Mouse (Mus musculus) gastrocnemius, postnatal 25 days (tissue): Measurements from ENCODE around the gene Unc93b1. TPM values are rescaled to one million over a fixed set of nuclear protein-coding genes. Genes with fewer than 3 reads are reported as not detected.
A peak's percentile ranks its signal among the peaks of the same experiment; 100 is the strongest.

Experiments used
- DNase-seq: peaks from one replicate; pipeline ENCODE4 v3.0.0; 2022
- total RNA-seq, 2 experiments: library from RNA; stranded (reverse); gene quantifications; 1 replicate in 1 of 2; 2 replicates in 1 of 2; pipeline ENCODE4 v1.2.3; 2021

Unc93b1 gene
- total RNA-seq, 2 experiments from 2014 or later, result 8.4 to 10.2 TPM

- no peak for DNase-seq
These were observed 48.7 kb downstream of the Unc93b1 start for GRCm38 (mm10) chr19:3983527-3984200.

DNA sequence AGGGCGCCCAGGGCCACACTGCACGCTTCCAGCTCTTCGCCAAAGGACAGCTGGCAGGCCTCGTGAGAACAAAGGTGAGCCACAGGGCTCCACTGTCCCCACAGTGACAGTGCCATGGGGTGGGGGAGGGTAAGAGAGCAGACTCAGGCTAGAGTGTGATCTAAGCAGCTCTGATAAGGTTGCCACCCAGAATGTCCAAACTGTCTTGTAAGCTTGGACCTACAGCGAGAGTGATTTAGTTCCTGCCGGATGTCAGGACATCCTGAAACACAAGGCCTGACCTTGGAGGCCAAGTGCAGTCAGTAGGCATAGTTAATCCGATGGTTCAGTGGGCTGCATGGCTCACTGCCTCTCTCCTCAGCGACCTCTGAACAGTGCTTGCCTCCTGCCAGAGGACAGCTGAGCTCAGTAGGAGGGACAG, 50.3 kb downstream of the Unc93b1 start:
- DNase-seq, result no peak

GRCm38 (mm10) chr19:3986334-3986733, 51.3 kb downstream of the Unc93b1 start, which contains the start of gene Acy3:
Acy3 (plus strand) TSS chr19:3986570.
- peak; percentile 84 for DNase-seq

- DNase-seq, result no peak
These were observed 53.1 kb downstream of the Unc93b1 start for GRCm38 (mm10) chr19:3988066-3988465.

- no peak for DNase-seq
These were observed 53.8 kb downstream of the Unc93b1 start for GRCm38 (mm10) chr19:3988750-3989149.

DNA sequence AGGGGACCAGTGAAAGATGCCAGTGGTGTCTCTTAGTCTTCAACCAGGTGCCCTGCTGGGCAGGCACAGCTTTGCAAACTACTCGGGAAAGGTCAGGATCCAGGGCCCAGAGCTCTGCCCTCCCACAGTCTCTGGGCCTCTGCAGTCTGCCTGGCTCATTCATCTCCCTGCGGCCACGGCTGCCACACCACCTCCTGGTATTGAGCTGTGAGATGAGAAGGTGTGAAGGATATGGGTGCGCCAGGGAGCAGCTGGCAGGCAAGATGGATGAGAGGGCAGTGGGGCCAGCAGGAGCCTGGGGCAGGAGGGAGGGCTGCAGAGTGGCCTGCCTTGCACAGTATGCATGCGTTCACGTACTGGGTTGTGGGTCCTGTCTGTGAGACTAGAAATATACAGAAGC, 55.8 kb downstream of the Unc93b1 start:
- DNase-seq, result peak; percentile 59

DNA sequence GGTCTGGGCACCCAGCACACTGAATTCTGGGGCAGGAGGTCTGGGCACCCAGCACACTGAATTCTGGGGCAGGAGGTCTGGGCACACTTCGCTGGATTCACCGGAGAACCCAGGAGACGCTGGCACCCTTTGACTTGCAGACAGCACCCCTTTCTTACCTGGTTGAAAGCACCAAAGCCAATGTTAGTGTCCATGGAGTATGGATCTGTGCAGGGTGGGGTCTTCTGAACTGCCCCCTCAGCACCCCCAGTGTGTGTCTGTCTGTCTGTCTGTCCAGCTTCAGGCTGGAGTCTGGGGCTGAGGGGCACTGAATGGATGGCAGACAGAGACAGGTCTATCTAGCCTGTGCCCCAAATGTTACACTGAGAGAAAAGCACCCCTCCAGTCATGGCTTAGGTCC, 56.6 kb downstream of the Unc93b1 start:
- no peak for DNase-seq

GRCm38 (mm10) chr19:3991966-3992365, 57.0 kb downstream of the Unc93b1 start:
- no peak for DNase-seq

DNA sequence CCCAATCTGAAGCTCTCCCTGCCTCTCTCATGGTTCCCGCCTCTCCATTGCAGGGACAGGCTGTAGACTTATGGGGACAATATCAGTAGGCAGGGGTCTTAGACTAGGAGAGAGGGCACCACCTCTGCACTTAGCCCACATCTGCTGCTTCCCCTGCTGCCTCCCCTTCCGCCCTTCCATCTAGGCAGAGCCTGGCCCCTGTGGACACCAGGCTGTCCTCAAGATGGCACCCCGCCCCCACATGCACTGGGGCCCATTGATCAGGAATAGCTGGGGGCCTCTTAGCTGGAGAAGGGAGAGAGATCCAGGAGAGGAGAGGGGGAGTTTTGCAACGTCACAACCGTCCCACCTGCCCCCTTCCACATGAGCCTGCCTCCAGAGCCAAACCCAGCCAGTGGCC, 57.4 kb downstream of the Unc93b1 start, which contains the start of gene Tbx10:
Gene Tbx10, plus strand, starts transcription at position 337 of the 400 bp plus-strand sequence.
- no peak for DNase-seq

DNA sequence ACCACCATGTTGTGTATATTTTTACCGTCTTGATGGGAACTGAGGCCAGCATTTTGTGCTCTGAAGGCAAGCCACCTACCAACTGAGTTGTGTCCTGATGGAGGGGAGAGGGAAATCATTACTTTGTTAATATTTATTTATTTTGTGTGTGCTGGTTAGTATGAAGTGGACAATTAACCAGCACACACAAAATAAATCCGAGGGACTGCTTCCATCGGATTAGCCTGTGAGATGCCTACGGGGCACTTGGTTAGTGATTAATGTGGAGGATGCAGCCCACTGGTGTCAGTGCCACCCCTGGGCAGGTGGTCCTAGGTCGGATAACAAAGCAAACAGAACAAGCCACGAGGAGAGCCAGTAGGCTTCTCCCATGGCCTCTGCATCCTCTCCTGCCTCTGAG, 59.9 kb downstream of the Unc93b1 start:
- no peak for DNase-seq

DNA sequence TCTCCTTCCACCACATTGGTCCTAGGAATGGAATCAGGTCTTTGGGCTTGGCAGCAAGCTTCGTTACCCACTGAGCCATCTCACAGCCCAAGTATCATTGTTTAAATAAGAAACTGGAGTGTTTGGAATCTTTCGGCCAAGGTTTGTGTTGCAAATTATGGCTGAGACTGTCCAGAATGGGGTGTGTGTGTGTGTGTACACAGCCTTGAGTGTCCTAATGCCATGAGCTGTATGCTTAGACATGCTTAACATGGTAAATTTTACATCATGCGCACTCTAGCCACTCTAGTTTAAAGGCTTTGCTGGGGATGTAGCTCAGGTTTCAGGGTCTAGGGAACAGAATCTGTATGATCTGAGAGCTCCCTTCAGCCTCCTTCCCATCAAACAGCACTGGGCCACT, 60.5 kb downstream of the Unc93b1 start:
- DNase-seq, result no peak

DNA sequence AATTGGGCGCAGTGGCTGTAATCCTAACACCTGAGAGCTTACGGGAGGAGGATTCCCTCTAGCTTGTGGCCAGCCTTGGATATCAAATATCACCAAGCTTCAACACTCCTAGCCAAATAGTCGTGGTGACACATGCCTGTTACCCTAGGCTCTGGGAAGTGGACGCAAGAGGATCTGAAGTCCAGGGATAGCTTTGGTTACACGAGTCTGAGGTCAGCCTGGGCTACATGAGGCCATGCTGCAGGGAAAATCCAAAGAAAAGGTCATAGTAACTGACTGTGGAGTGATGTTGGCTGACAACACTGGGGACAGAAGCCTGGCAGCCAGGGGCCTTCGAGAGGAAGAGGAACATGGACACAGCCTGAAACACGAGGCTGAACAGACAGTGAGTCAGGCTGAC, 61.1 kb downstream of the Unc93b1 start:
- DNase-seq, result no peak

DNA sequence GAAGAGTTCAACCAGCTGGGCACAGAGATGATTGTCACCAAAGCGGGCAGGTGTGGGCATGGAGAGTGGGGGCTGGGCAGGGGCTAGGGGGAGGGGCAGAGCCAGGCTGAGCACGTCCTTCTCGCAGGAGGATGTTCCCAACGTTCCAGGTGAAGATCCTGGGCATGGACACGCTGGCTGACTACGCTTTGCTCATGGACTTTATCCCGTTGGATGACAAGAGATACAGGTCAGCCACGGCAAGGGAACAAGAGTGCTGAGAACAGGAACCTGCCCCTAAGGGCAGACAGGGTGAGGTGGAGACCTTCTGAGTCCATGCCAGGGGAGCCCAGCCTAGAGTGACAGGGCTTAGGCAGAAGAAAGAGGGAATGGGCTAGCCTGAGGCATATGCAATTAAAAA, 61.8 kb downstream of the Unc93b1 start:
- DNase-seq, result no peak

DNA sequence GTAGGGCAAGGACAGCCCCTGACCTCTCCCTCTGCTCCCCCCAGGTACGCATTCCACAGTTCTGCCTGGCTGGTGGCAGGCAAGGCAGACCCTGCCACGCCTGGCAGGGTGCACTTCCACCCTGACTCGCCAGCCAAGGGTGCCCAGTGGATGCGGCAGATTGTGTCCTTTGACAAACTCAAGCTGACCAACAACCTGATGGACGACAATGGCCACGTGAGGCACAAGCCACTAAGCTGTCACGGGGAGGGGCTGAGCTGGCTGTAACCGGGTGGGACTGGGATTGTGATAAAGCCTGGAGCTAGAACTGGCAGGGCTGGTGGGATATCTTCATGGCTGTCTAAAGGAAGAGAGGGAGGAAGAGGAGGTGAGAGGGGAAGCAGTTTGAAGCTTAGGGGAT, 62.2 kb downstream of the Unc93b1 start:
- no peak for DNase-seq

DNA sequence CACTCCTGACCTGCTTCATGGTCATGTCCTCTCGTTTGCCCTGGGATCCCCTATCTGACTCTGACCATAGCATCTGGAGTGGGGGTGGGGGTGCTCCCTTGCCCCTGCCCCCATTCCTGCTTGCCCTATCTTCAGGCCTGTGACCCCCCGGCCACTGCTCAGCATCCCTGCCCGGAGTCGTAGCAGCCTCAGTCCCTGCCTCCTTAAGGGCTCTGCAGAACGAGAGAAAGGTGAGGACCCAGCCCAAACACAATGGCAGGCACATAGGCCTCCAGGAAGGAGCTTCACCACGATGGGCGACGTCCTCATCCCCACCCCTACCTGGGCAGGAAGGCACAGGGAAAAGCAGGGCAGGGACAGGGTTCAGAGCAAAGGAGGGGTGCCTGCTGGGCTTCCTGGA, 63.3 kb downstream of the Unc93b1 start:
- DNase-seq, result no peak

Other genes with a start within 250 kb of the Unc93b1 start
- 10 to 100 TPM; 24.6 to 28.2 TPM for gene Lrp5, start 248.6 kb upstream of the Unc93b1 start, total RNA-seq
- 10 to 100 TPM; 10.8 to 12.6 TPM for gene 1810055G02Rik, start 226.9 kb upstream of the Unc93b1 start, total RNA-seq
- 10 to 100 TPM; 19.1 to 20.2 TPM for gene Kmt5b, start 167.8 kb upstream of the Unc93b1 start, total RNA-seq
- gene Chka, start 83.4 kb upstream of the Unc93b1 start, total RNA-seq, result 1 to 10 TPM; 1.8 to 2.3 TPM
- 1 to 10 TPM; 5.2 to 7.0 TPM for gene Tcirg1, start 28.1 kb upstream of the Unc93b1 start, total RNA-seq
- gene Ndufs8, start 22.4 kb upstream of the Unc93b1 start, total RNA-seq, result 100 to 1,000 TPM; 260 to 277 TPM
- gene Aldh3b1, start 5.4 kb upstream of the Unc93b1 start, total RNA-seq, result 1 to 10 TPM; 1.4 to 1.7 TPM
- not detected for gene Aldh3b3, start 23.5 kb downstream of the Unc93b1 start, total RNA-seq
- 1 to 10 TPM in 1 of 2 experiments, not detected in 1; 1.0 TPM for gene Aldh3b2, start 37.1 kb downstream of the Unc93b1 start, total RNA-seq
- 1 to 10 TPM; 1.7 to 2.7 TPM for gene Acy3, start 51.4 kb downstream of the Unc93b1 start, total RNA-seq
- not detected for gene Tbx10, start 57.6 kb downstream of the Unc93b1 start, total RNA-seq
- gene Nudt8, start 65.4 kb downstream of the Unc93b1 start, total RNA-seq, result 10 to 100 TPM; 21.5 to 23.1 TPM
- under 1 TPM; 0.31 to 0.35 TPM for gene Gm49405, start 65.4 kb downstream of the Unc93b1 start, total RNA-seq
- gene Doc2g, start 68.1 kb downstream of the Unc93b1 start, total RNA-seq, result under 1 TPM; 0.69 to 0.75 TPM
- 100 to 1,000 TPM; 412 to 474 TPM for gene Ndufv1, start 77.6 kb downstream of the Unc93b1 start, total RNA-seq
- gene Gstp1, start 102.8 kb downstream of the Unc93b1 start, total RNA-seq, result 100 to 1,000 TPM; 344 to 356 TPM
- gene Gstp2, start 110.8 kb downstream of the Unc93b1 start, total RNA-seq, result 100 to 1,000 TPM; 118 to 133 TPM
- not detected for gene Gstp3, start 124.4 kb downstream of the Unc93b1 start, total RNA-seq
- not detected for gene Cabp2, start 146.4 kb downstream of the Unc93b1 start, total RNA-seq
- gene Cdk2ap2, start 162.0 kb downstream of the Unc93b1 start, total RNA-seq, result 10 to 100 TPM; 17.8 to 23.4 TPM
- gene Pitpnm1, start 164.8 kb downstream of the Unc93b1 start, total RNA-seq, result 1 to 10 TPM; 2.8 to 5.7 TPM
- 10 to 100 TPM; 58.2 to 68.5 TPM for gene Aip, start 190.7 kb downstream of the Unc93b1 start, total RNA-seq
- not detected for gene Gpr152, start 204.6 kb downstream of the Unc93b1 start, total RNA-seq
- gene Cabp4, start 208.8 kb downstream of the Unc93b1 start, total RNA-seq, result not detected
- 10 to 100 TPM; 15.9 to 24.1 TPM for gene Coro1b, start 213.4 kb downstream of the Unc93b1 start, total RNA-seq
- under 1 TPM in 1 of 2 experiments, not detected in 1; 0.35 TPM for gene Ptprcap, start 218.4 kb downstream of the Unc93b1 start, total RNA-seq
- gene Rps6kb2, start 228.2 kb downstream of the Unc93b1 start, total RNA-seq, result 10 to 100 TPM; 19.9 to 24.4 TPM
- gene Carns1, start 240.3 kb downstream of the Unc93b1 start, total RNA-seq, result 10 to 100 TPM; 17.7 to 20.0 TPM